Mouse (Mus musculus) large intestine, adult 2 months (tissue): ENCODE results near the gene Zfp622. TPM values are rescaled to one million over a fixed set of nuclear protein-coding genes. Genes with fewer than 3 reads are reported as not detected.
"Not testable (repeated sequence)": the region's sequence is repeated elsewhere in the genome, so short reads cannot be mapped to it uniquely, and the experiment has no call there.

ENCODE experiments used
- DNase-seq: peaks from one replicate; pipeline ENCODE4 v3.0.0-alpha.2; 2012; ENCODE audit warnings: low read depth, low spot score
- WGBS: fragments of 180-500 bp; shearing (Covaris S2); methylation state at CpG from one replicate; pipeline ENCODE4 v1.1.7; 2018; 5-methylcytosine and 5-hydroxymethylcytosine counted together
- polyA plus RNA-seq: library from polyadenylated mRNA; depleted of rRNA; stranded (reverse); fragments of >200 nt; gene quantifications from 2 replicates; pipeline ENCODE4 v1.2.3, GENCODE M21; 2012

Gene Zfp622
- polyA plus RNA-seq, 1 experiment: 15.2 TPM

- 89% methylated on average over 5 of the region's 5 CpGs for WGBS
- no peak for DNase-seq
Observed at GRCm38 (mm10) chr15:25960231-25960630, 23.9 kb upstream of the Zfp622 start.

GRCm38 (mm10) chr15:25966220-25966774, 17.9 kb upstream of the Zfp622 start:
- WGBS: 31% methylated on average over 6 of the region's 6 CpGs
- no peak for DNase-seq

- WGBS: 91% methylated on average over 9 of the region's 9 CpGs
Observed at GRCm38 (mm10) chr15:25971596-25971995, 12.6 kb upstream of the Zfp622 start.

GRCm38 (mm10) chr15:25972758-25973157, 11.4 kb upstream of the Zfp622 start:
- no peak for DNase-seq
- 85% methylated on average over 5 of the region's 5 CpGs for WGBS

More at GRCm38 (mm10) chr15:25971596-25971995, 12.6 kb upstream of the Zfp622 start:
- DNase-seq: no peak

GRCm38 (mm10) chr15:25974352-25974751, 9.8 kb upstream of the Zfp622 start:
- 94% methylated on average over 4 of the region's 4 CpGs for WGBS
- DNase-seq: no peak

- no peak for DNase-seq
- WGBS: 62% methylated on average over 6 of the region's 6 CpGs
Observed at GRCm38 (mm10) chr15:25975810-25976209, 8.4 kb upstream of the Zfp622 start.

- not testable (repeated sequence) for DNase-seq
- WGBS: 17% methylated on average over 6 of the region's 6 CpGs
Observed at GRCm38 (mm10) chr15:25983614-25984013, 552 bp upstream of the Zfp622 start.

- no peak for DNase-seq
- 1% methylated on average over 71 of the region's 71 CpGs for WGBS
Observed at GRCm38 (mm10) chr15:25984734-25985492, 747 bp downstream of the Zfp622 start.

- 52% methylated on average over 8 of the region's 8 CpGs for WGBS
- DNase-seq: peak; percentile 38
Observed at GRCm38 (mm10) chr15:25992992-25993727, 9.0 kb downstream of the Zfp622 start.

- DNase-seq: no peak
- 42% methylated on average over 2 of the region's 2 CpGs for whole genome bisulfite sequencing
Observed at GRCm38 (mm10) chr15:25995521-25995920, 11.4 kb downstream of the Zfp622 start.

GRCm38 (mm10) chr15:25999545-25999944, 15.4 kb downstream of the Zfp622 start:
- WGBS: 40% methylated on average over 5 of the region's 5 CpGs

GRCm38 (mm10) chr15:26008621-26009020, 24.5 kb downstream of the Zfp622 start:
- WGBS: 79% methylated on average over 3 of the region's 3 CpGs
- DNase-seq: no peak

More at GRCm38 (mm10) chr15:25999545-25999944, 15.4 kb downstream of the Zfp622 start:
- not testable (repeated sequence) for DNase-seq

- no peak for DNase-seq
- 53% methylated on average over 4 of the region's 4 CpGs for WGBS
Observed at GRCm38 (mm10) chr15:26012891-26013290, 28.7 kb downstream of the Zfp622 start.

GRCm38 (mm10) chr15:26015979-26016665, 32.0 kb downstream of the Zfp622 start:
- DNase-seq: no peak
- whole genome bisulfite sequencing: 52% methylated on average over 14 of the region's 14 CpGs

- 65% methylated on average over 8 of the region's 8 CpGs for WGBS
Observed at GRCm38 (mm10) chr15:26021721-26022120, 37.6 kb downstream of the Zfp622 start.

GRCm38 (mm10) chr15:26022636-26023035, 38.5 kb downstream of the Zfp622 start:
- WGBS: 77% methylated on average over 5 of the region's 5 CpGs

More at GRCm38 (mm10) chr15:26021721-26022120, 37.6 kb downstream of the Zfp622 start:
- no peak for DNase-seq

GRCm38 (mm10) chr15:26031692-26032091, 47.5 kb downstream of the Zfp622 start:
- no peak for DNase-seq
- WGBS: 51% methylated on average over 3 of the region's 3 CpGs

More at GRCm38 (mm10) chr15:26022636-26023035, 38.5 kb downstream of the Zfp622 start:
- no peak for DNase-seq

GRCm38 (mm10) chr15:26040567-26040966, 56.4 kb downstream of the Zfp622 start:
- WGBS: 33% methylated on average over 1 of the region's 1 CpGs
- no peak for DNase-seq

- DNase-seq: no peak
- WGBS: 58% methylated on average over 2 of the region's 2 CpGs
Observed at GRCm38 (mm10) chr15:26041196-26041947, 57.2 kb downstream of the Zfp622 start.
